Mouse (Mus musculus): Measurements from ENCODE around the gene Rnps1. TPM values are rescaled to one million over a fixed set of nuclear protein-coding genes. Genes with fewer than 3 reads are reported as not detected.

The Rnps1 gene
- polyA plus RNA-seq, 1 experiment from 2014 or later: 360 TPM

DNA sequence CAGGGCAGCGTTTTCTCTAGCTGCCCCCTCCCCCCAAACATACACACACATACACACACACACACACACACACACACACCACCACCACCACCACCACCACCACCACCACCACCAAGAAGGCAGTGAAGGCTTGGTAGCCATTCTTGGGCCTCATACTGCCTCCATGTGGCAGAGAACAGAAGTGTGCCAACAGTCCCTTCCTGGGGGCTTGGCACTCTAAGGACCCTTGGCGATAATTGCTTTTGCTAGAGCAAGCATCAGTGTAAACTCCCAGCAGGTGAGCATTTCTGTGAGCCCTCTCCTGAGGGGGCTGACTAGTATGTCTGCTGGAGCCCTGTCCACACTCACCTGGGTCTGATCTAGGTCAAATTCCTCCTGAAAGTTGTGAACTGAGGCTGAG is 26.8 kb downstream of the Rnps1 start:
- H3K9me3 ChIP-seq (ENCODE audit: control insufficient read depth, low read length): no peaks in the 10 kb centered on the region
- H3K9ac ChIP-seq (ENCODE audit: low read depth, low read length): no peak overlapping the region
- no peaks in the 10 kb centered on the region for H3K27me3 ChIP-seq (ENCODE audit: control insufficient read depth, insufficient read depth, low read length)
- H3K4me1 ChIP-seq (replicated peaks; ENCODE audit: control insufficient read depth, insufficient read depth, low read length): no peaks in the 10 kb centered on the region
- H3K27ac ChIP-seq (ENCODE audit: low read depth, low read length): no peak overlapping the region
- H3K4me3 ChIP-seq (ENCODE audit: low read depth, low read length): no peak overlapping the region
- H3K4me2 ChIP-seq (replicated peaks; ENCODE audit: low read depth, low read length): no peak overlapping the region
- DNase-seq (ENCODE audit: low spot score) (peak; percentile 19), ATAC-seq (ENCODE audit: low FRiP score) (no peak)
- peaks cover 7% of the 10 kb centered on the region; the same call in 1 of the 2 replicates for H3K36me3 ChIP-seq (ENCODE audit: control insufficient read depth, insufficient read depth, low read length)
- WGBS: 37% methylated on average over 2 of the region's 2 CpGs

DNA sequence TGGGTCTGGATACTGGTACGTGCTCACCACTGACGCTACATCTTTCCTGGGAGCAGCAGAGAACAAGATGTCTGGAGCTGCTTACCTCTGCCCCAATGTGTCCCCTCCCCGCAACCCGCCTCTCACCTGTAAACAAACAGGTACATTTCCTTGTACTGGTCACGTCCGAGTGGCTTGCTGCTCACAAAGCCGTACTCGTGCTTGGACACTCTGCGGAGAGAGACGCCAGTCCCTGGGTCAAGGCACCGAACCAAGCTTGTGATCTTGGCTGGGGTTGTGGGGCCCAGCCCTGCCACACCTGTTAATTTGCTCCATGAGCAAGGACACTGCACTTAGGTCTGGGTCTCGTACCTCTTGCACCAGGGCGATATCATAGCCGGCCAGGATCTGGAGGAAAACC is 27.7 kb downstream of the Rnps1 start:
- Histone ChIP-seq H3K4me2 (replicated peaks; ENCODE audit: low read depth, low read length) (no peak overlapping the region), H3K4me1 (replicated peaks; ENCODE audit: control insufficient read depth, insufficient read depth, low read length) (no peaks in the 10 kb centered on the region), H3K4me3 (ENCODE audit: low read depth, low read length) (no peak overlapping the region), H3K27me3 (ENCODE audit: control insufficient read depth, insufficient read depth, low read length) (no peaks in the 10 kb centered on the region), H3K9ac (ENCODE audit: low read depth, low read length) (no peak overlapping the region), H3K9me3 (ENCODE audit: control insufficient read depth, low read length) (no peaks in the 10 kb centered on the region), H3K36me3 (ENCODE audit: control insufficient read depth, insufficient read depth, low read length) (peaks cover 16% of the 10 kb centered on the region; the same call in 1 of the 2 replicates), H3K27ac (ENCODE audit: low read depth, low read length) (no peak overlapping the region)
- ATAC-seq (ENCODE audit: low FRiP score): no peak
- WGBS: 91% methylated on average over 14 of the region's 14 CpGs
- DNase-seq (ENCODE audit: low spot score): no peak

DNA sequence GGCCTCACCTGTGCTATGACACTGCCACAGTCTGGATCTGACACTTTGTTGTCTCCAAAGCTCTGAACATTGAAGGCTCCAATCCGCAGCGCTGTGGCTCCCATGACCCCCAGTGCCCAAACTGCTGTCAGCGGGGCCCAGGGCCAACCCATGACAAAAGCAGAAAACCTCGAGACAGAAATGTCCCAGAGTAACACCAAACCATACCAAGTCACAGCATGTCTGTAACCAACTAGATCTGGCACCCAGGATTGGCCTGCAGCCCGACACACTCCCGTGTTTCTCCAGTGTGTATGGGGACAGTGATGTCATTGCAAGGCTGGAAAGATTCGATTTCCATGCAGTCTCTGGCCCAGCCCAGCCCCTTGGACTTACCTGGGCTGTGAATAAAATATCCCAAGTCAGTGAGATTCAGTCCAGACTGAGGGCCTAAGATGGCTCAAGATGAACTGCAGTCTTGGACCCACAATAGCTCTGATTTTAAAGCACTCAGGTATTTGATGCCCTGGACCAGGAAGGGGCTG is 28.3 kb downstream of the Rnps1 start, which contains the start of gene Dnase1l2:
Gene Dnase1l2 (minus strand): TSS at position 474 of the 524 bp plus-strand sequence.
- Histone ChIP-seq H3K4me1 (replicated peaks; ENCODE audit: control insufficient read depth, insufficient read depth, low read length) (no peaks in the 10 kb centered on the region), H3K27me3 (ENCODE audit: control insufficient read depth, insufficient read depth, low read length) (no peaks in the 10 kb centered on the region), H3K4me2 (replicated peaks; ENCODE audit: low read depth, low read length) (no peak within 1 kb of the TSS), H3K9me3 (ENCODE audit: control insufficient read depth, low read length) (no peaks in the 10 kb centered on the region), H3K27ac (ENCODE audit: low read depth, low read length) (no peak within 1 kb of the TSS), H3K4me3 (ENCODE audit: low read depth, low read length) (no peak within 1 kb of the TSS), H3K36me3 (ENCODE audit: control insufficient read depth, insufficient read depth, low read length) (peaks cover 18% of the 10 kb centered on the region; the same call in 1 of the 2 replicates), H3K9ac (ENCODE audit: low read depth, low read length) (no peak within 1 kb of the TSS)
- no peak for ATAC-seq (ENCODE audit: low FRiP score)
- 91% methylated on average over 7 of the region's 7 CpGs for whole genome bisulfite sequencing
- no peak for DNase-seq (ENCODE audit: low spot score)

DNA sequence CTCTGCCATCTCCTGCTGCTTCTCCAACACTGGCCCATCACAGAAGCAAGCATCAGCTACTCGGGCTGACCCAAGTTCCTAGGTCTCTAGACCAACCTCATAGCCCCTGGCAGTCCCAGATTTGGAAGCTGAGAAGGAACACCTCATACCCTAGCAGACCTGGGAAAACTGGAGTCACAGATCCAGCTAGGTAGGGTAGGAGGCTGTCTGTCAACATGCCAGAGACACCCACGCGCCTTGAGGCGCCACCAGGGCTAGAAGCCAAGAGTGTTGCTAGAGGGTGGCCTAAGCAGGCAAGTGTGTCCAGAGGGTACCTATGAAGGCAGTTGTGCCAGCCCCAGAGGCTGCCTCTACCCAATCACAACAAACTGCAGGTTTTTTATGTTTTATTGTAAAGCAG is 29.0 kb downstream of the Rnps1 start:
- DNase-seq (ENCODE audit: low spot score) (no peak), ATAC-seq (ENCODE audit: low FRiP score) (no peak)
- H3K4me2 ChIP-seq (replicated peaks; ENCODE audit: low read depth, low read length): no peak overlapping the region
- no peaks in the 10 kb centered on the region for H3K9me3 ChIP-seq (ENCODE audit: control insufficient read depth, low read length)
- no peaks in the 10 kb centered on the region for H3K4me1 ChIP-seq (replicated peaks; ENCODE audit: control insufficient read depth, insufficient read depth, low read length)
- peaks cover 18% of the 10 kb centered on the region; the same call in 1 of the 2 replicates for H3K36me3 ChIP-seq (ENCODE audit: control insufficient read depth, insufficient read depth, low read length)
- H3K9ac ChIP-seq (ENCODE audit: low read depth, low read length): no peak overlapping the region
- H3K27me3 ChIP-seq (ENCODE audit: control insufficient read depth, insufficient read depth, low read length): no peaks in the 10 kb centered on the region
- no peak overlapping the region for H3K27ac ChIP-seq (ENCODE audit: low read depth, low read length)
- H3K4me3 ChIP-seq (ENCODE audit: low read depth, low read length): no peak overlapping the region
- WGBS: 91% methylated on average over 4 of the region's 4 CpGs

DNA sequence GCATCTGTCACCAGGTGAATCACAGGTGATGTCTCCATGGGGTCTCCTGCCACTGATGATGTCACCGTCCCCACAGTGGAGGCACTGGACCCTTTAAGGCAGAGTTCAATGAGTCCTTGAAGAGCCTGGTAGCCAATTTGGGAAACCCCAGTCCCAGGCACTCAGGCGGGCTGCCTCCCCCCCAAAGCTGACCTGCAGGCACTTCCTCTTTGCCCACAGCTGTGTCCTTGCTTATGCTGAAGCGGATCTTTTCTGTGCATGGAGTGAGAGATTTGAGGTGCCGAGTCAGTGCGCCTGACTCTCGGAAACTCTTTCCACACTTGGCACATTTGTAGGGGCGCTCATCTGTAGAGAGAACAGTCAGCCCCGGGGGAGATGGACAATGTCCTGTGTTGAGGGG is 32.2 kb downstream of the Rnps1 start:
- Histone ChIP-seq H3K4me2 (replicated peaks; ENCODE audit: low read depth, low read length) (no peak overlapping the region), H3K36me3 (ENCODE audit: control insufficient read depth, insufficient read depth, low read length) (peaks cover 18% of the 10 kb centered on the region; the same call in 1 of the 2 replicates), H3K9ac (ENCODE audit: low read depth, low read length) (no peak overlapping the region), H3K4me1 (replicated peaks; ENCODE audit: control insufficient read depth, insufficient read depth, low read length) (no peaks in the 10 kb centered on the region), H3K4me3 (ENCODE audit: low read depth, low read length) (no peak overlapping the region), H3K27me3 (ENCODE audit: control insufficient read depth, insufficient read depth, low read length) (no peaks in the 10 kb centered on the region), H3K27ac (ENCODE audit: low read depth, low read length) (no peak overlapping the region), H3K9me3 (ENCODE audit: control insufficient read depth, low read length) (no peaks in the 10 kb centered on the region)
- no peak for ATAC-seq (ENCODE audit: low FRiP score)
- 90% methylated on average over 8 of the region's 8 CpGs for WGBS
- no peak for DNase-seq (ENCODE audit: low spot score)

DNA sequence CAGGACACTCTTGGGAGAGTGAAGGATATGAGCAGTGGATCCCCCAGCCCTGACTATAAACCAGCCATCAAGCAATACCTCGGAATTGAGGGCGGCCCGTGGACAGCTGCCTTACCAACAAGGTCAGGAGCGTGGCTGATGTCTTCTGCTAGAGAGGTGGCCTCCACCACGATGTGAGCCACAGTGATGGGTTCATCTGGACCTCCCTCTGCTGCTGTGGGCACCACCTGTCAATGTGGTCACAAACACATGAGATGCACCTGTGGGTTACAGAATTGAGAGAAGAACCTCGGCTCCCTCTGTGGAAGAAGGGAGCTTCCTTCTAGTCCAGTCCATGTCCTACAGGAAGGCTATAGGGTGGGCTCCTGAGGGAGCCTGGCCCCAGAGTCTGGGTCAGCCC is 35.1 kb downstream of the Rnps1 start:
- ATAC-seq (ENCODE audit: low FRiP score): no peak

DNA sequence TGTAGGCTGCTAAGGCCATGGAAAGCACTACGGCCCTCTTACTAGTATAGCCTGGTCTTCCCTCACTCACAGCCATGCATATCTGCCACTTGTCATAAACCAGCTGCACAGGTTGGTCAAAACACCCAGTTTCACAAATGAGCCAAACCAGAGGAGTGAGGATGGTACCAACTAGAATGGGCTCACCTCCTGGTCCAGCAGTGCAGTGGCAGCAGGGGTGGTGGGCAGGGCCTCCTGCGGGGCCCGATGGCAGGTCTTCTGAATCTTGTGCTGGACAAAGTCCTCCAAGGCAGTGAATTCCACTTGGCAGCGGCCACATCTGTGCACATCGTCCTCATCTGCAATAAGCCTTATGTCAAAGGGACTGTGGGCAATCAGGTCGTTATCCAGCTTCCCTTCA is 36.9 kb downstream of the Rnps1 start:
- no peak overlapping the region for H3K27ac ChIP-seq (ENCODE audit: low read depth, low read length)
- H3K36me3 ChIP-seq (ENCODE audit: control insufficient read depth, insufficient read depth, low read length): 0 out of 2 replicates have a peak, but pooled peaks cover 11% of the 10 kb centered on the region
- no peaks in the 10 kb centered on the region for H3K9me3 ChIP-seq (ENCODE audit: control insufficient read depth, low read length)
- H3K4me2 ChIP-seq (replicated peaks; ENCODE audit: low read depth, low read length): no peak overlapping the region
- H3K27me3 ChIP-seq (ENCODE audit: control insufficient read depth, insufficient read depth, low read length): no peaks in the 10 kb centered on the region
- no peak for DNase-seq (ENCODE audit: low spot score)
- no peak overlapping the region for H3K9ac ChIP-seq (ENCODE audit: low read depth, low read length)
- ATAC-seq (ENCODE audit: low FRiP score): no peak
- WGBS: 97% methylated on average over 6 of the region's 6 CpGs
- 0 out of 2 replicates have a peak, but pooled peaks cover 2% of the 10 kb centered on the region for H3K4me1 ChIP-seq (replicated peaks; ENCODE audit: control insufficient read depth, insufficient read depth, low read length)
- H3K4me3 ChIP-seq (ENCODE audit: low read depth, low read length): no peak overlapping the region

More for the DNA sequence above, 35.1 kb downstream of the Rnps1 start:
- no peak overlapping the region for H3K4me3 ChIP-seq (ENCODE audit: low read depth, low read length)
- no peaks in the 10 kb centered on the region for H3K27me3 ChIP-seq (ENCODE audit: control insufficient read depth, insufficient read depth, low read length)
- H3K36me3 ChIP-seq (ENCODE audit: control insufficient read depth, insufficient read depth, low read length): peaks cover 13% of the 10 kb centered on the region; the same call in 1 of the 2 replicates
- H3K4me2 ChIP-seq (replicated peaks; ENCODE audit: low read depth, low read length): no peak overlapping the region
- WGBS: 92% methylated on average over 6 of the region's 6 CpGs
- H3K9ac ChIP-seq (ENCODE audit: low read depth, low read length): no peak overlapping the region
- no peak for DNase-seq (ENCODE audit: low spot score)
- 0 out of 2 replicates have a peak, but pooled peaks cover 2% of the 10 kb centered on the region for H3K4me1 ChIP-seq (replicated peaks; ENCODE audit: control insufficient read depth, insufficient read depth, low read length)
- H3K27ac ChIP-seq (ENCODE audit: low read depth, low read length): no peak overlapping the region
- H3K9me3 ChIP-seq (ENCODE audit: control insufficient read depth, low read length): no peaks in the 10 kb centered on the region

DNA sequence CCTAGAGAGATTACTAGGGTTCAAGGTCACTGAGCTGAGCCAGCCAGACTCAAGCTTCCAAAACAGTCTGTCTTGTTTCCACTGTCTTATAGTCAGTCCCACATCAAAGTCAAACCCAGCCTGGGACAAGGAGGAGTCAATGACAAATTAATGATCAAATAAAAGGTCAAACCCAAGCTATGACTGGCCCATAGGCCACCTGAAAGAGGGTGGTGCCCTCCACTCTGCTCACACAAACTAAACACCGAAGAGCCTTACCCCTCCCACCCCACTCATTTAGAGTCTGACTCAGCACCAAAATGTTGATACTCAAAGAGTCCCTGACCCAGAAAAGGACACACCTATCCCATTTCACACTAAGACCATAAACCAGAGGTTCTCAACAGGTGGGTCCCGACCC is 39.0 kb downstream of the Rnps1 start:
- H3K4me3 ChIP-seq (ENCODE audit: low read depth, low read length): no peak overlapping the region
- H3K4me2 ChIP-seq (replicated peaks; ENCODE audit: low read depth, low read length): no peak overlapping the region
- no peak overlapping the region for H3K9ac ChIP-seq (ENCODE audit: low read depth, low read length)
- no peak overlapping the region for H3K27ac ChIP-seq (ENCODE audit: low read depth, low read length)
- H3K9me3 ChIP-seq (ENCODE audit: control insufficient read depth, low read length): no peaks in the 10 kb centered on the region
- ATAC-seq (ENCODE audit: low FRiP score) (no peak), DNase-seq (ENCODE audit: low spot score) (no peak)
- no peaks in the 10 kb centered on the region for H3K27me3 ChIP-seq (ENCODE audit: control insufficient read depth, insufficient read depth, low read length)
- WGBS: 94% methylated on average over 2 of the region's 2 CpGs
- 0 out of 2 replicates have a peak, but pooled peaks cover 2% of the 10 kb centered on the region for H3K4me1 ChIP-seq (replicated peaks; ENCODE audit: control insufficient read depth, insufficient read depth, low read length)
- H3K36me3 ChIP-seq (ENCODE audit: control insufficient read depth, insufficient read depth, low read length): no peaks in the 10 kb centered on the region

DNA sequence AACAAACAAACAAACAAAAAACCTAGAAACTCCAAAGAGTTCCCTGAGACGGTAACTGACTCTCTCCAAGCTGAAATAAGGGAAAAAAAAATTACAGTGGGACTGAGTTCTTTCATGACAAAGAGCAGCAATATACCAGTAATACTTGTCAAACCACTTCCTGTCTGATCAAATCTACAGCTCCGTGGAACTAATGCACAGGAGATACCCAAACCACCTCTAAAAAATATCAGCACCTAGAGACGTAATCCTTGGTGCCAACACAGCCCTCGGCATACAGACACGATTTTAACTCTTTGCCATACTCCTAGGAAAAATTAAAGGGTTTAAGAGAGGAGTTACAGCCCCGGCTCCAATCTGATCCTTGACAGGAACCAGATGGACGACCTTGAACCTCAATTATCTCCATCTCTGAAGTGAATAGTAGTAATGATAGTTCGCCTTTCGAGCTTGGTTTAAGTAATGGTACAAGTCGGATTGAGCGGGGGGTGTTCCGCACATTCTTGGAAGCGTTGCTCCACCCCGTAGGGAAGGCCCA is 39.9 kb downstream of the Rnps1 start:
- no peak; the same call in 1 of the 2 replicates for ATAC-seq (ENCODE audit: low FRiP score)
- peak overlapping the region; percentile 80 for H3K4me2 ChIP-seq (replicated peaks; ENCODE audit: low read depth, low read length)
- H3K27me3 ChIP-seq (ENCODE audit: control insufficient read depth, insufficient read depth, low read length): no peaks in the 10 kb centered on the region
- H3K27ac ChIP-seq (ENCODE audit: low read depth, low read length): peak overlapping the region; percentile 86
- no peak for DNase-seq (ENCODE audit: low spot score)
- peak overlapping the region; percentile 90 for H3K9ac ChIP-seq (ENCODE audit: low read depth, low read length)
- H3K4me3 ChIP-seq (ENCODE audit: low read depth, low read length): peak overlapping the region; percentile 90
- H3K9me3 ChIP-seq (ENCODE audit: control insufficient read depth, low read length): no peaks in the 10 kb centered on the region
- no peaks in the 10 kb centered on the region for H3K36me3 ChIP-seq (ENCODE audit: control insufficient read depth, insufficient read depth, low read length)
- WGBS: 13% methylated on average over 14 of the region's 14 CpGs
- 0 out of 2 replicates have a peak, but pooled peaks cover 2% of the 10 kb centered on the region for H3K4me1 ChIP-seq (replicated peaks; ENCODE audit: control insufficient read depth, insufficient read depth, low read length)
